Mouse (Mus musculus) intestine, postnatal 0 days (tissue): Measurements from ENCODE around the gene Lgals3bp. TPM values are rescaled to one million over a fixed set of nuclear protein-coding genes. Genes with fewer than 3 reads are reported as not detected.

Source experiments
- ATAC-seq: fragments of 200-750 bp; cut with Nextera tagmentation; 2 replicates; pipeline ENCODE4 v1.8.0; 2017; ENCODE audit warnings: mild to moderate bottlenecking, moderate TSS enrichment, moderate library complexity
- H3K27ac ChIP-seq: fragments of 300-500 bp; sonication (generic); 2 replicates; pipeline ENCODE4 v1.5.1; 2014; ENCODE audit warnings: mild to moderate bottlenecking, low read depth, low read length, moderate library complexity
- H3K27me3 ChIP-seq: fragments of 300-500 bp; sonication (generic); replicated peaks from 2 replicates; pipeline ENCODE4 v1.6.1; 2014; ENCODE audit warnings: low read length, mixed read lengths; ENCODE audit not compliant: control insufficient read depth, insufficient read depth
- H3K36me3 ChIP-seq: fragments of 300-500 bp; sonication (generic); 2 replicates; pipeline ENCODE4 v1.6.1; 2014; ENCODE audit warnings: mild to moderate bottlenecking, moderate library complexity; ENCODE audit not compliant: control insufficient read depth, insufficient read depth
- H3K4me1 ChIP-seq: fragments of 300-500 bp; sonication (generic); replicated peaks from 2 replicates; pipeline ENCODE4 v1.6.1; 2014; ENCODE audit warnings: antibody characterized with exemption, low read length, mixed read lengths; ENCODE audit not compliant: control insufficient read depth, insufficient read depth
- H3K4me2 ChIP-seq: fragments of 300-500 bp; sonication (generic); replicated peaks from 2 replicates; pipeline ENCODE4 v1.6.1; 2014; ENCODE audit warnings: low read depth, mild to moderate bottlenecking, moderate library complexity
- H3K4me3 ChIP-seq: fragments of 300-500 bp; sonication (generic); 2 replicates; pipeline ENCODE4 v1.5.1; 2014; ENCODE audit warnings: low read depth, low read length
- H3K9ac ChIP-seq: fragments of 300-500 bp; sonication (generic); 2 replicates; pipeline ENCODE4 v1.6.1; 2014; ENCODE audit warnings: mild to moderate bottlenecking, low read depth, low read length
- H3K9me3 ChIP-seq: fragments of 300-500 bp; sonication (generic); 2 replicates; pipeline ENCODE4 v1.6.1; 2016; ENCODE audit warnings: mixed run types; ENCODE audit not compliant: control insufficient read depth
- CTCF ChIP-seq: sonication (generic); IDR thresholded peaks from 2 replicates; pipeline ENCODE4 v1.5.1; 2016; ENCODE audit warnings: low read depth, mild to moderate bottlenecking, control low read depth, antibody characterized with exemption, moderate library complexity
- WGBS: fragments of 180-500 bp; shearing (Covaris S2); extraction: QIAGEN DNeasy Blood & Tissue Kit; methylation state at CpG from one replicate; pipeline ENCODE4 v1.1.7; 2014; 5-methylcytosine and 5-hydroxymethylcytosine counted together
- polyA plus RNA-seq: library from polyadenylated mRNA; unstranded; fragments of >200 nt; fragmentation: Nextera tagmentation; extraction: Ambion mirVana; gene quantifications from 2 replicates; pipeline ENCODE4 v1.2.1, GENCODE M21; 2015

The Lgals3bp gene
- polyA plus RNA-seq, 1 experiment from 2014 or later: 382 TPM

- no peak overlapping the region for H3K9ac ChIP-seq
- no peak overlapping the region for H3K4me2 ChIP-seq
- no peaks in the 10 kb centered on the region for H3K9me3 ChIP-seq
- 66% methylated on average over 7 of the region's 7 CpGs for WGBS
- H3K27me3 ChIP-seq: 0 out of 2 replicates have a peak, but pooled peaks cover 3% of the 10 kb centered on the region
- H3K27ac ChIP-seq: peak overlapping the region; percentile 41; the same call in 1 of the 2 replicates
- H3K4me3 ChIP-seq: no peak overlapping the region
- H3K4me1 ChIP-seq: no peaks in the 10 kb centered on the region
- ATAC-seq: peak; percentile 31; the same call in 1 of the 2 replicates
- no peak for TF ChIP-seq CTCF
- no peaks in the 10 kb centered on the region for H3K36me3 ChIP-seq
Measured at GRCm38 (mm10) chr11:118365171-118365570, 36.7 kb downstream of the Lgals3bp start.

- ATAC-seq: no peak
- Histone ChIP-seq H3K9ac (no peak overlapping the region), H3K4me2 (no peak overlapping the region), H3K27ac (no peak overlapping the region), H3K9me3 (no peaks in the 10 kb centered on the region), H3K27me3 (0 out of 2 replicates have a peak, but pooled peaks cover 3% of the 10 kb centered on the region), H3K4me1 (no peaks in the 10 kb centered on the region), H3K4me3 (no peak overlapping the region), H3K36me3 (no peaks in the 10 kb centered on the region)
- WGBS: 87% methylated on average over 4 of the region's 4 CpGs
- TF ChIP-seq CTCF: no peak
Measured at GRCm38 (mm10) chr11:118364021-118364420, 37.9 kb downstream of the Lgals3bp start.

GRCm38 (mm10) chr11:118362971-118363518, 38.8 kb downstream of the Lgals3bp start:
- Histone ChIP-seq H3K9ac (no peak overlapping the region), H3K27ac (peak overlapping the region; percentile 35; the same call in 1 of the 2 replicates), H3K4me3 (no peak overlapping the region), H3K9me3 (no peaks in the 10 kb centered on the region), H3K36me3 (no peaks in the 10 kb centered on the region), H3K4me1 (no peaks in the 10 kb centered on the region), H3K27me3 (0 out of 2 replicates have a peak, but pooled peaks cover 3% of the 10 kb centered on the region), H3K4me2 (peak overlapping the region; percentile 6; the same call in 1 of the 2 replicates)
- no peak for TF ChIP-seq CTCF
- ATAC-seq: peak; percentile 31; the same call in 1 of the 2 replicates
- WGBS: 5% methylated on average over 8 of the region's 8 CpGs

DNA sequence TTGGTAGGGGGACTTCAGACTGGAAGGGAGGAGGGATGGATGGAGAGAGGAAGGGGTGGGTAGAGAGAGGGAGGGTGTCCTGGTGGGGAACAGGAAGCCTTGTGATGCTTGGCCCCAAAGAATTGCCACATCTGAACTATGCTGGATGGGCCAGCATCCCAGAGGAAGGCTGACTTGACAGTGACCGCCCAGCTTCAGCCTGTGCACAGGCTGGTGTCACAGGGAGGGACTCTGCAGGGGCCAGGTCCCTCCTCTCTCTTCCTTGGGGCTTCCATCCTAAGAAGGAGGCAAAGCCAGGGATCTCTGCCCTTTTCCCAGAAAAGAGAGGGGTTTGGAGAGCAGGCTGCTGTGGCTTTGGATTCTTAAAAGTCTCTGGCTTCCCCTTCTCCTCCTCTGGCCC, 39.4 kb downstream of the Lgals3bp start:
- Histone ChIP-seq H3K4me1 (no peaks in the 10 kb centered on the region), H3K36me3 (no peaks in the 10 kb centered on the region), H3K27ac (peak overlapping the region; percentile 35; the same call in 1 of the 2 replicates), H3K4me3 (no peak overlapping the region), H3K4me2 (no peak overlapping the region; the same call in 1 of the 2 replicates), H3K9ac (no peak overlapping the region), H3K27me3 (0 out of 2 replicates have a peak, but pooled peaks cover 3% of the 10 kb centered on the region), H3K9me3 (no peaks in the 10 kb centered on the region)
- no peak for TF ChIP-seq CTCF
- WGBS: 62% methylated on average over 1 of the region's 1 CpGs
- ATAC-seq: no peak

- Histone ChIP-seq H3K9me3 (no peaks in the 10 kb centered on the region), H3K4me1 (no peaks in the 10 kb centered on the region), H3K4me2 (no peak overlapping the region), H3K36me3 (no peaks in the 10 kb centered on the region), H3K27ac (no peak overlapping the region), H3K9ac (no peak overlapping the region), H3K4me3 (no peak overlapping the region), H3K27me3 (0 out of 2 replicates have a peak, but pooled peaks cover 3% of the 10 kb centered on the region)
- TF ChIP-seq CTCF: no peak
- 46% methylated on average over 10 of the region's 10 CpGs for WGBS
- no peak for ATAC-seq
Measured at GRCm38 (mm10) chr11:118360907-118361341, 41.0 kb downstream of the Lgals3bp start.

- H3K27ac ChIP-seq: no peak overlapping the region
- no peaks in the 10 kb centered on the region for H3K4me1 ChIP-seq
- H3K9me3 ChIP-seq: no peaks in the 10 kb centered on the region
- H3K4me3 ChIP-seq: no peak overlapping the region
- 51% methylated on average over 7 of the region's 7 CpGs for WGBS
- no peak overlapping the region for H3K4me2 ChIP-seq
- H3K9ac ChIP-seq: no peak overlapping the region
- 0 out of 2 replicates have a peak, but pooled peaks cover 3% of the 10 kb centered on the region for H3K27me3 ChIP-seq
- H3K36me3 ChIP-seq: no peaks in the 10 kb centered on the region
- no peak for TF ChIP-seq CTCF
- ATAC-seq: no peak
Measured at GRCm38 (mm10) chr11:118360491-118360890, 41.4 kb downstream of the Lgals3bp start.
